Mouse (Mus musculus) stomach, postnatal 0 days (tissue): ENCODE measurements at regions not wholly inside any gene's neighbourhood (a gene's known extent, or its start where the extent isn't known, plus 50 kb on each side); places are given as distances from the start of the nearest gene placed in this dataset.

Experiments used
- ATAC-seq: fragments of 200-750 bp; cut with Nextera tagmentation; 2 replicates; pipeline ENCODE4 v1.8.0; 2017; ENCODE audit not compliant: low FRiP score, low TSS enrichment
- DNase-seq: peaks from one replicate; pipeline ENCODE4 v3.0.0-alpha.2; 2016; ENCODE audit warnings: low spot score
- H3K27ac ChIP-seq: fragments of 300-500 bp; sonication (generic); replicated peaks from 2 replicates; pipeline ENCODE4 v1.5.1; 2014; ENCODE audit warnings: mild to moderate bottlenecking, control low read depth
- H3K27me3 ChIP-seq: fragments of 300-500 bp; sonication (generic); 2 replicates; pipeline ENCODE4 v1.6.1; 2014; ENCODE audit warnings: low read length; ENCODE audit not compliant: control insufficient read depth, insufficient read depth
- H3K36me3 ChIP-seq: fragments of 300-500 bp; sonication (generic); 2 replicates; pipeline ENCODE4 v1.6.1; 2014; ENCODE audit warnings: low read length, mixed read lengths; ENCODE audit not compliant: control insufficient read depth, insufficient read depth
- H3K4me1 ChIP-seq: fragments of 300-500 bp; sonication (generic); replicated peaks from 2 replicates; pipeline ENCODE4 v1.6.1; 2014; ENCODE audit warnings: antibody characterized with exemption; ENCODE audit not compliant: control insufficient read depth, insufficient read depth
- H3K4me2 ChIP-seq: fragments of 300-500 bp; sonication (generic); replicated peaks from 2 replicates; pipeline ENCODE4 v1.6.1; 2014; ENCODE audit warnings: low read depth, mild to moderate bottlenecking, control low read depth, moderate library complexity
- H3K4me3 ChIP-seq: fragments of 300-500 bp; sonication (generic); 2 replicates; pipeline ENCODE4 v1.5.1; 2014; ENCODE audit warnings: low read depth, low read length, control low read depth
- H3K9ac ChIP-seq: fragments of 300-500 bp; sonication (generic); 2 replicates; pipeline ENCODE4 v1.6.1; 2014; ENCODE audit warnings: mild to moderate bottlenecking, low read length, control low read depth, mixed read lengths
- H3K9me3 ChIP-seq: fragments of 300-500 bp; sonication (generic); 2 replicates; pipeline ENCODE4 v1.6.1; 2016; ENCODE audit warnings: low read length; ENCODE audit not compliant: control insufficient read depth
- CTCF ChIP-seq: IDR thresholded peaks from 2 replicates; pipeline ENCODE4 v1.5.1; 2016; ENCODE audit warnings: antibody characterized with exemption, low read depth, mild to moderate bottlenecking, moderate library complexity
- EP300 ChIP-seq: optimal IDR thresholded peaks from 2 replicates; pipeline ENCODE3; 2016; ENCODE audit warnings: antibody characterized with exemption
- WGBS: fragments of 180-500 bp; shearing (Covaris S2); extraction: QIAGEN DNeasy Blood & Tissue Kit; methylation state at CpG from one replicate; pipeline ENCODE4 v1.1.7; 2014; 5-methylcytosine and 5-hydroxymethylcytosine counted together

- H3K36me3 ChIP-seq, result no peaks in the 10 kb centered on the region
- H3K27me3 ChIP-seq, result no peaks in the 10 kb centered on the region
- no peak for ATAC-seq
- H3K27ac ChIP-seq, result no peak overlapping the region
- TF ChIP-seq CTCF (no peak), EP300 (no peak)
- no peak for DNase-seq
- no peak overlapping the region for H3K4me2 ChIP-seq
- no peaks in the 10 kb centered on the region for H3K4me1 ChIP-seq
- H3K4me3 ChIP-seq, result no peak overlapping the region
- H3K9ac ChIP-seq, result no peak overlapping the region
- H3K9me3 ChIP-seq, result no peaks in the 10 kb centered on the region
- 88% methylated on average over 1 of the region's 1 CpGs for WGBS
Measured at GRCm38 (mm10) chr16:9253054-9253453, 423.2 kb downstream of the 1810013L24Rik start.

- ATAC-seq, result no peak
- Histone ChIP-seq H3K27ac (no peak overlapping the region), H3K9ac (no peak overlapping the region), H3K4me2 (no peak overlapping the region), H3K36me3 (no peaks in the 10 kb centered on the region), H3K4me1 (no peaks in the 10 kb centered on the region), H3K27me3 (no peaks in the 10 kb centered on the region), H3K4me3 (no peak overlapping the region), H3K9me3 (no peaks in the 10 kb centered on the region)
- no peak for DNase-seq
- TF ChIP-seq EP300, result no peak
- TF ChIP-seq CTCF, result no peak
- WGBS, result 52% methylated on average over 3 of the region's 3 CpGs
Measured at GRCm38 (mm10) chr16:9255351-9255750, 425.5 kb downstream of the 1810013L24Rik start.

DNA sequence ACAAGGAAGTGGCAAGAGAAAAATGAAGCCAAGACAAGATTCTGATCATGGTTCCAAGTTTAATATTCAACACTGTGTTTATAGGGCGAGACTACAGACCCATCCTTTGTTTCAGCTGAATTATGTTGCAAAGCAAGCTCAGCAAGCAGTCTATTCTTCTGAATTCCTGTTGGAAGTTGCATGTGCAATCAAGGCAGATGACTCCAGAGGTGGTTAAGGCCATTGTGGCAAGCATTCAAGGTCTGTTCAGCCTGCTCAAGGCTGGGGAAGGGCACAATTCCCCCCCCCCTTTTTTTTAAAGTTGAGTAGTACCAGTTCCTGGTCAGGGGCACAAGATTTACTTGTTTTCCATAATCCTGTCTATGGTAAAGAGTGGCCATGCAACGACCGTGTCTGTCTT, 431.1 kb downstream of the 1810013L24Rik start:
- no peak for TF ChIP-seq EP300
- TF ChIP-seq CTCF, result no peak
- ATAC-seq, result no peak
- H3K27ac ChIP-seq, result no peak overlapping the region
- no peak overlapping the region for H3K4me2 ChIP-seq
- H3K36me3 ChIP-seq, result no peaks in the 10 kb centered on the region
- no peak overlapping the region for H3K9ac ChIP-seq
- no peaks in the 10 kb centered on the region for H3K9me3 ChIP-seq
- H3K27me3 ChIP-seq, result no peaks in the 10 kb centered on the region
- H3K4me1 ChIP-seq, result no peaks in the 10 kb centered on the region
- WGBS, result 81% methylated on average over 3 of the region's 3 CpGs
- no peak overlapping the region for H3K4me3 ChIP-seq
- DNase-seq, result no peak

DNA sequence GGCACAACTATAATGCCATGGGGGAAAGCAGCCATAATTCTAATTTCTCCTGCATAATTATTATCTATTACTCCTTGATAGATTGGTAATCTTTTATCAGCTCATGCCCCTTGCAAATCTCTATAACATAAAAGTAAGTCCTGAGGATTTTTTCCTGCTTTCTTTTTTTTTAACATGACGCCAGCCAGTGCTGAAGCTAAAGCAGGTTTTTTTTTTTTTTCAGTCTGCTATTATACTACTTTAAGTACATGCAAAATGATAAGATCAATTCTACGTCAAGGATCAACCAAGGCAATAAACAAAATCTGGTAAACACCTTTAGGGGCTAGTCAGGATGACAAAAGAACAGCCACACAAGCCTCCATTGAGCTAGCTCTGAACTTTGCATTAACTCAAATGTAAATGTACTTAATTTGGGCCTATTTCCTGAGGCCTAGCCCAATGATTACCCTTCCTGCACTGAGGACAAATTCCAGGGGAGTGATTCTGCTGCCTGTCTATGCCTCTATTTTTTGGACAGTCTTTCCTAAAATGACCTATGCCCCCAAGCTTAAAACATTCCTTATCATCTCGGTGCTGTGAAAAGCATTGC, 434.8 kb downstream of the 1810013L24Rik start:
- no peaks in the 10 kb centered on the region for H3K4me1 ChIP-seq
- ATAC-seq, result no peak
- 49% methylated on average over 3 of the region's 3 CpGs for WGBS

GRCm38 (mm10) chr16:9267204-9267603, 437.3 kb downstream of the 1810013L24Rik start:
- no peak overlapping the region for H3K4me2 ChIP-seq
- H3K4me1 ChIP-seq, result no peaks in the 10 kb centered on the region
- no peak overlapping the region for H3K9ac ChIP-seq
- TF ChIP-seq EP300 (no peak), CTCF (no peak)
- H3K9me3 ChIP-seq, result no peaks in the 10 kb centered on the region
- H3K4me3 ChIP-seq, result no peak overlapping the region
- DNase-seq (no peak), ATAC-seq (no peak)
- H3K27ac ChIP-seq, result no peak overlapping the region
- no peaks in the 10 kb centered on the region for H3K27me3 ChIP-seq
- H3K36me3 ChIP-seq, result no peaks in the 10 kb centered on the region

More for the DNA sequence above, 434.8 kb downstream of the 1810013L24Rik start:
- Histone ChIP-seq H3K27me3 (no peaks in the 10 kb centered on the region), H3K4me3 (no peak overlapping the region), H3K27ac (no peak overlapping the region), H3K9me3 (no peaks in the 10 kb centered on the region), H3K9ac (no peak overlapping the region), H3K4me2 (no peak overlapping the region), H3K36me3 (no peaks in the 10 kb centered on the region)
- DNase-seq, result no peak
- TF ChIP-seq EP300, result no peak
- no peak for TF ChIP-seq CTCF

DNA sequence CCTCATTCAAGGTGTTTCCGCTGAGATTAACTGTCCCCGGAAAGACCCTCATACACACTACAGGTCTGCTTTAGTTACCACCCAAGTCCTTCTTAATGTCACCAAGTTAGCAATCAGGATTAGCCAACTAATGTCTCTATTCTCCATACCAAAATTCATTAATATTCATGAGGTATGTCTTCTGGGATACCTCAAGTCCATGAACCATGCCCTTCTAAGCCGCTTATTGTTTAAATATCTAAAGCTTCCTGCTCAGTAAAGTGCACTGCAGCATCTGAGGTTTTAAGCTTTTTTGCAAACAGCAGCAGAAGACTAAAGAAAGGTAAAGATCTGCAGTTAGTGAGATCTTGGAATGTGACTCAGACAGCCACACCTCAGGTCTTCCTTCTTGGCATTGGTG, 440.2 kb downstream of the 1810013L24Rik start:
- Histone ChIP-seq H3K9me3 (no peaks in the 10 kb centered on the region), H3K27ac (no peak overlapping the region), H3K4me1 (no peaks in the 10 kb centered on the region), H3K36me3 (no peaks in the 10 kb centered on the region), H3K27me3 (no peaks in the 10 kb centered on the region), H3K9ac (no peak overlapping the region), H3K4me3 (no peak overlapping the region), H3K4me2 (no peak overlapping the region)
- no peak for DNase-seq
- ATAC-seq, result no peak
- 73% methylated on average over 3 of the region's 3 CpGs for WGBS
- no peak for TF ChIP-seq CTCF
- no peak for TF ChIP-seq EP300
